Mouse (Mus musculus): ENCODE measurements at regions not wholly inside any gene's neighbourhood (a gene's known extent, or its start where the extent isn't known, plus 50 kb on each side); places are given as distances from the start of the nearest gene placed in this dataset.
"Not testable (repeated sequence)": the region's sequence is repeated elsewhere in the genome, so short reads cannot be mapped to it uniquely, and the experiment has no call there.

- intact Hi-C loops (cut with DNase I) = no loop called here
- no peak for DNase-seq
Measured at GRCm38 (mm10) chr9:115414190-115414589, 104.0 kb upstream of the Stt3b start.

- intact Hi-C loops (cut with DNase I) = no loop called here
Measured at GRCm38 (mm10) chr9:115422786-115423185, 112.6 kb upstream of the Stt3b start.

DNA sequence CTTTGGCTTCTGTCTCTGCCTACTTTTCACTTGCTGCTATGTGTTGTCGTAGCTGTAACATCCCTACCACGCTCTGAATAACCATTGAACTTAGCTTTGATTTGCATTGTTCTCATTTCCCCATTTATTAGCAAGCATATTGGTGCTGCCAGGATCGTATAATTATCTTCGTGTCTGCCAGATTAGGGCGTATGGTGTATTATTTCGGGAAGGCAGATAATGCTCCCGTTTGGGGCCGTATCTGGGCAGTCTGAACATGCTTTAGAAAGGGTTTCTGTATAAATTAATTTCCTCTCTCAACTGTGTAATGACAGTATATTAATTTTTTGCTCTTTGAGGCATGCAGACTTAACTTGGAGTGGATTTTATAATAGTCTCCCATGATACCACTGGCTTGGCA, 116.5 kb upstream of the Stt3b start:
- intact Hi-C loops (cut with DNase I) = no loop called here
- DNase-seq = no peak

More at GRCm38 (mm10) chr9:115422786-115423185, 112.6 kb upstream of the Stt3b start:
- DNase-seq = no peak

GRCm38 (mm10) chr9:115430271-115430670, 120.0 kb upstream of the Stt3b start:
- no peak for DNase-seq
- intact Hi-C loops (cut with DNase I) = no loop called here

DNA sequence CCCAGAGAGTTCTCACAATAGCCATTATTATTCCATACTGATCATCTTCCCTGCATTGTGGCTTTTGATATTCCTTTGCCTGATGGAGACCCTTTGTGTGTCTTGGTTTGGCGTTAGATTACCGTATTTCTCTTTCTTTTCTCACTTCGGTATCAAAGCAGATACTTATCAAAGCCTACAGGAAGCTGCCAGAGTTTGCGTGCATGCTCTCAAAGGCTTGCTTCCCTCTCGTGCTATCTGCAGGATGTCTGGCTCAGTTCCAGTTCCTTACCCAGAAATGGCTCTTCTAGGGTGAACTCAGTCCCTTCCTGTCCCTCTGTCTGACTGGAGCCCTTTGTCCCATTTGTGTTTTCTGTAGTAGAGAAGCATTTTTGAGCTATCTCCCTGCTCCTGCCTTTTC, 124.5 kb upstream of the Stt3b start:
- no peak for DNase-seq
- intact Hi-C loops (cut with DNase I) = no loop called here

DNA sequence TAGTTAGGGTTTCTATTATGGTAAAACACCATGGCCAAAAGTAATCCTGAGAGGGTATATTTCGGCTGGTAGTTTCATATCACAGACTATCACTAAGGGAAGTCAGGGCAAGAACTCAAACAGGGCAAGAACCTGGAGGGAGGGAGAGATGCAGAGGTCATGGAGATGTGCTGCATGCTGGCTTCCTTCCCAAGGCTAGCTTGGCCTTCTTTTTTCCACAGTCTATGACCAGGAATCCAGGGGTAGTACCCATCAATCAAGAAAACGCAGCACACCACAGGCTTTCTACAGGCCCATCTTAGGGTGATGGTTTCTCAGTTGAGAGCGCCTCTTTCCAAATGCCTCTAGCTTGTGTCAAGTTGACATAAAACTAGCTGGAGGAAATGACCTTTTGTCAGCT, 126.1 kb upstream of the Stt3b start:
- intact Hi-C loops (cut with DNase I) = no loop called here
- no peak for DNase-seq

DNA sequence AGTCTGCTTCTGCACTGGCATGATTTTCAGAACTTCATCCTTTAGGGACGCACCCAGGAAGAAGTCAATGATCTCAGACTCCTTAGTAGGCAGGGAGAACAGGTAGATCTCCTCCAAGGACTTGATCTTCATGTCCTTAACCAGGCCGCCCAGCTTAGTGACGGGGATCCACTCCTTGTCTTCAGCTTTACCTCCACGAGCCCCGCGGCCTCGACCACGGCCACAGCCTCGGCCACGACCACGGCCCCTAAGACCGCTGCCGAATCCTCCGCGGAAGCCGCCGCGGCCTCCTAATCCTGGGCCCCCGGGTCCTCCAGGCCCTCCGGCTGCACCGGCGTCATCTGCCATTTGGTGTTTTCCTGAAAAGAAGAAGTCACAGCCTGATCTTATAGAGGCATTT, 128.0 kb upstream of the Stt3b start:
- intact Hi-C loops (cut with DNase I); DNase-seq: not testable (repeated sequence)

DNA sequence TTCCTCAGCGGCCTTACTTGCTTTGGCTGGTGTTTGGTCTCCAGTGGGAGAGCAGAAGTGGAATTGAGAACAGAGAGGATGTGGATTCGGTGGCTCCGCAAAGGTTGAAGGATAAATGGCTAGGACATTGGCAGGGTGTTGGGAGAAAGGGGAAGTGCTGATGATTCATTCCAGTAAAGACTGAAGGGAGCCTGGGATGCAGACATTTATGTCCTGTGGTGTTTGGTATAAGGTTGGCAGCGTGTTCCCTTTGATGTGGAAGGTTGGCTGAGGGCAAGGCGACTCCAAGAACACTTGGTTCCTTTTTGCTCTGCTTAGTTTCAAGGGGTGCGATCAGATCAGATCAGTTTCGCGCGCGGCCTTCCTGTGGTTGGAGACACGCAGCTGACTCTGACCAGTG, 136.5 kb upstream of the Stt3b start:
- intact Hi-C loops (cut with DNase I) = no loop called here
- DNase-seq = no peak

GRCm38 (mm10) chr9:115450741-115451320, 140.6 kb upstream of the Stt3b start:
- peak; percentile 7 for DNase-seq
- intact Hi-C loops (cut with DNase I) = no loop called here

GRCm38 (mm10) chr9:115454771-115455170, 144.6 kb upstream of the Stt3b start:
- no peak for DNase-seq
- intact Hi-C loops (cut with DNase I) = no loop called here

DNA sequence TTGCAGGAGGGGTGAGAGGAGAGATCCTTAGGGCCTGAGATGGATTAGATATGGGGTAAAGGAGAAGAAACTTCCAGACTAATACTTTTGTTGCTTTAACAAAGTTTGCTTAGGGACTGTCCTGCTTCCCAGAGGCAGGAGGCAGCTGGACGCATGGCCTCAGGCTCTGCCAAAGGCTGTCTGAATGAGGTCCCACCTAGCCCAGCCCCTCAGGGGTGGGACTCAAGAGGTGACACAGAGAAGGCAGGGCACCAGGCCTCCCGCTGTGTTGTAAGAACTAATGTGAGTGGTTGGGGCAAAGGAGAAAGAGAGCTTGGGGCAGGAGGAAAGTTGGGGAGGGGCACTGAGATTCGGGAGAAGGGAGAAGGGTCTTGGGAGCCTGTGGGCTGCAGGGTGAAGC, 145.9 kb upstream of the Stt3b start:
- intact Hi-C loops (cut with DNase I) = no loop called here
- DNase-seq = no peak

GRCm38 (mm10) chr9:115456638-115457037, 146.4 kb upstream of the Stt3b start:
- intact Hi-C loops (cut with DNase I) = no loop called here
- no peak for DNase-seq

DNA sequence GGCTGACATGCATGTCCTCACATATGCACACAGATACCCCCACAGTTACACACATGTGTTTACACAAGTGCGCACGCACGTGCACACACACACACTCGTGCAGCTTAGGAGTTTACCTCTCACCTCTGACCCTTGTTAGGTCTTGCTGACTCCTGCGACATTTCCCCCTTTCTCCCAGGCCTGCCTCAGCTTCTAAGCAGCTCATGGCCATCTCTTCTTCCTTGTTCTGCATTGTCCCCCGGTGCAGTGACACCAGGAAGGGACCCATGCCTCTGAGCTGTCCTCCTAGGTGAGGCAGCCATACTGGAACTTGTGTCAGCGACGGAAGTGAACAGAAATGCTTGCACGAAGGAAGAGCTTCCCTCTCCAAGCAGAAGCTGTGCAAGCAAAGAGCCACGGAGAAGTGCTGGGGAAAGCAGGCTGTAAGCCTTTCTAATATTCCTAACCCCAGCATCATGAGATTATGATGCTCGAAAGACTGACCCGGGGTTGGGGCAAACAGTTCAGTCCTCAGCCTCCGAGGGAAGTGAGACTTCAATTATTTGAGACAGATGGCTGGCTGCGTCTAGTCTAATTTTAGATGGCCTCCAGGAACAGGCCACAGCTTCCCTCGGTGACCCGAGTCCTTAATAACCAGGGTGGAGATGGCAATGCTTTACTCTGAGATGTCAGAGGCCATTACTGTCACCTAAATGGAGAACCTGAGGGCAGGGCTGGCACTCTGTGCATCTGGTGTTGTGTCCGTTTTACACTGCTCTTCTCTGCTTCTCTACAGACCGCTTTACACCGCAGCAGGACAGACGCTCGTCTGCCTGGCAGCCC, 147.9 kb upstream of the Stt3b start:
- intact Hi-C loops (cut with DNase I) = no loop called here

DNA sequence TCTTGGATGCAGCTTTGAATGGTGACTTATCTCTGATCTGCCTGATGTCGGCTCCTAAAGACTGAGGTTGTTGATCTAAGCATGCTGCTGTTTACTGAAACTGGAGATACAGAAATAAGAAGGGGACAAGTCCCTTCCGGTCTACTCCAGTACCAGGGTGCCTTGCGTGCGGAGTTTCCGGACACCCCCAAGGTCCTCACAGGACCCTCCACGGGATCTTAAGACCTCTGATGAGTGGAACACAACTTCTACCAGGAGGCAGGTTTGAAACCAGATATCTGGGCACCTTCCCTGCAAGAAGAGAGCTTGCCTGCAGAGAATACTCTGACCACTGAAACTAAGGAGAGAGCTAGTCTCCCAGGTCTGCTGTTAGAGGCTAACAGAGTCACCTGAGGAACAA, 148.9 kb upstream of the Stt3b start:
- DNase-seq; intact Hi-C loops (cut with DNase I): not testable (repeated sequence)

More for the DNA sequence above, 147.9 kb upstream of the Stt3b start:
- DNase-seq = no peak

- intact Hi-C loops (cut with DNase I) = no loop called here
- DNase-seq = no peak
Measured at GRCm38 (mm10) chr9:115465326-115465725, 155.1 kb upstream of the Stt3b start.

DNA sequence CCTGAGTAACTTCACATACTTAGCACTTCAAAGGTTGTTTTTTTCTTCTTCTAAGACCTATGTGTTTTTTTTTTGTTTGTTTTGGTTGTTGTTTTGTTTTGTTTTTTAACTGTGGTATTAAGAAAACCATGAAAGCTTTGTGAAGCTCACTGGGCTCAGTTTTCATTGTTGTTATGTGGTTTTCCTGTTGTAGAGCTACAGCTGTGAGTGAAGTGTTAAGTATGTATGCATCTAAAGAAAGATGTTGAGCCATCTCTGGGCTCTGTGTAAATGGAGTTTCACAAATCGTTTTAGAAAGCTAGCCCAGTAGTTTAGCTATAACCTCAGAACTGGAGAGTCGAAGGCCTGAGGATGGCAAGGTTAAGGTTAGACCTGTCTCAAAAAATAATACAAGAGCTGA, 158.4 kb upstream of the Stt3b start:
- intact Hi-C loops (cut with DNase I) = no loop called here
- DNase-seq = no peak

DNA sequence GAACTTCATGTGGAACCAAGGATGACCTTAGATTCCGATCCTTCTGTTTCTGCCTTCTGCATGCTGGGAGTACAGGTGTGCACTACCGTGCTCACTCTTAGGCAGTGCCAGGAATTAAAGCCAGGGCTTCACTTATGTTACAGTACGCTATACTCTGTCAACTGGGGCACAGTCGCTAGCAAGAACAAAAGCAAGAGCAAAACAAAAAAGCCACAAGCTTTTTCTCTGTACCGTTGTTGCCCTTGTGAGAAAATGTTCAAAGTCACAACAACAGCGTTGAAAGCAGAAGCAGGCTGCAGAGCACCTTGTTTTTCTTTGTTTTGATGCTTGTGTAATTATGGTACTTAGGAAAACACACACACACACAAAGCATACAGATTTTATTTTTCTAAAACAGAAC, 161.4 kb upstream of the Stt3b start:
- no peak for DNase-seq
- intact Hi-C loops (cut with DNase I) = no loop called here

- no peak for DNase-seq
- intact Hi-C loops (cut with DNase I) = no loop called here
Measured at GRCm38 (mm10) chr9:115473037-115473436, 162.8 kb upstream of the Stt3b start.

GRCm38 (mm10) chr9:115473847-115474246, 163.6 kb upstream of the Stt3b start:
- no peak for DNase-seq
- intact Hi-C loops (cut with DNase I) = no loop called here

DNA sequence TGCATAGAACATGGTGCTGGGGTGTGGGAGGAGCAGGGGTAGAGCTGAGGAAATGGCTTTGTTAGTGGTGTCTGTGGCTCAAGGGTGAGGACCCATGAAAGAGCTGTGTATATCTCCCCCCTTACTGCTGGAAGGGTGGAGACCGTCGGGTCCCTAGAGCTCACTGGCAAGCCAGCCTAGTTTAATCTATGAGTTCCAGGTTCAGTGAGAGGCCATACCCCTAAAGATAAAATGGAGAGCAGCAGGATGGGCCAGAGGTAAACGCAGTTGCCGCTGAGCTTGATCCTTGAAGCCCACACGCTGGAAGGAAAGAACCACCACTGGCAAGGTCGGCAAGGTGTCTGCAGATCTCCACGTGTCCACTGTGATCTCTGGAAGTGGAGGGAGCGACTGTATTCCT, 164.1 kb upstream of the Stt3b start:
- intact Hi-C loops (cut with DNase I) = no loop called here
- no peak for DNase-seq

DNA sequence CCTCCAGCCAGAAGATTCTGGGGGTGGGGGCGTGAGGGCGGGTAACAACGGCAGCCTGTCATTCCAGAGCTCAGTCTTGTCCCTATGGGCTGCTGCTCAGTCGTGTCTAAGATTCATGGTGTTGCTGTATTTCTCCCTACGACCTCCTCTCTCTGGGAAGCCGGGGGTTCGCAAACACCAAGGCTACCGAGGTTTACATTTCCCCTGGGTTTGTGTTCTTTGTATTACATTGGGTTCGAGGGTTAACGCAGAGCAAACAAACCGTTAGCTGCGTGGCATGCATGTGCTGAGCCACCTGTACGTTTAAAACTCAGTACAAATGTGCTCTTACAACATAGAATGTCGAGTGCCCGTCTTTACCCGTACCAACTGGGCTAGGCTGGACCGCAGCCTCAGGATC, 166.0 kb upstream of the Stt3b start:
- DNase-seq = no peak
- intact Hi-C loops (cut with DNase I) = no loop called here

DNA sequence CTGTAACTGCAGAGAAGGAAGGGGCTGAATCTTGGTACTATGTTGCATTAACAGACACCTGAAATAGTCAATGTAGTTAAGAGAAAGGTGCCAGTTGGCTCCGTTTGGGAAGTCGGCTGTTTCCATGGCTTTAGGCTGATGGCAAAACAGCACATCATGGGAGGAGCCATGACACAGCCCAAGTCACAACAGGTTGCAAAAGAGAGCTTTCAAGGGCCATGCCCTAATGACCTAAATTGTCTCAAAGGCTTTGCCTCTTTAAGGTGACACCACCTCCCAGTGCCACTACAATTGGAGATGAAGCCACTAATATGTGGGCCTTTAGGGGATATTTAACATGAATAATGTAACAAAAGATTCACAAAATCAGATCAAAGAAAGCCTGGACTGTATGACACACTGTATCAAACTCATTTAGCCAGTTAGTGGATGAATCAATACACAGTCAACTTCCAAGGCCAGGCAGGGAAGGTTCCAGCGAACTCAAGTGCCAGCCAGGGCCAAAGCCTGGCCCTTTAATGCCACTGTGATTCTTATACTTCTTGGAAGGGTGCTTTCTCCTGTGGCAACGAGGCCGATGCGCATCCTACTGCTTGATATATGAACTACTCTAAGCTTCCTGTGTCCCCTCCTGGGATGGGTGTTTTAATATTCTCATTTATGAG, 167.5 kb upstream of the Stt3b start:
- DNase-seq = no peak
- intact Hi-C loops (cut with DNase I) = no loop called here

All from left cerebral cortex, postnatal 4 days (tissue).